Mouse (Mus musculus) intestine, embryonic 15.5 days (tissue): ENCODE data around the gene Clec16a. TPM values are rescaled to one million over a fixed set of nuclear protein-coding genes. Genes with fewer than 3 reads are reported as not detected.

ENCODE experiments used
- polyA plus RNA-seq: library from polyadenylated mRNA; unstranded; fragments of >200 nt; fragmentation: Nextera tagmentation; extraction: Ambion mirVana; gene quantifications from 2 replicates; pipeline ENCODE4 v1.2.1, GENCODE M21; 2015

Clec16a gene
- polyA plus RNA-seq, 1 experiment from 2014 or later, result 27.2 TPM

Other genes with a start within 250 kb of the Clec16a start
- gene Emp2, start 231.4 kb upstream of the Clec16a start, polyA plus RNA-seq, result 20.0 and 20.3 TPM in 2 replicates
- 0.15 and 0.25 TPM in 2 replicates for gene Tekt5, start 149.8 kb upstream of the Clec16a start, polyA plus RNA-seq
- gene Nubp1, start 133.4 kb upstream of the Clec16a start, polyA plus RNA-seq, result 55.4 and 56.6 TPM in 2 replicates
- gene Tvp23a, start 98.0 kb upstream of the Clec16a start, polyA plus RNA-seq, result 7.1 and 9.0 TPM in 2 replicates
- 0.37 and 0.41 TPM in 2 replicates for gene Ciita, start 65.3 kb upstream of the Clec16a start, polyA plus RNA-seq
- gene Dexi, start 2.3 kb upstream of the Clec16a start, polyA plus RNA-seq, result 14.1 and 14.7 TPM in 2 replicates
- 5.7 and 6.9 TPM in 2 replicates for gene Socs1, start 240.2 kb downstream of the Clec16a start, polyA plus RNA-seq
- not detected in 2 replicates for gene Tnp2, start 243.3 kb downstream of the Clec16a start, polyA plus RNA-seq
- not detected in 2 replicates for gene Prm3, start 245.6 kb downstream of the Clec16a start, polyA plus RNA-seq